Mouse (Mus musculus) CH12.LX (cell line): ENCODE measurements around the gene Ugt1a8. TPM values are rescaled to one million over a fixed set of nuclear protein-coding genes. Genes with fewer than 3 reads are reported as not detected.

Experiments
- DNase-seq: peaks from one replicate; pipeline ENCODE4 v3.0.0-alpha.2; 2013; ENCODE audit errors: extremely low read depth
- H3K27ac ChIP-seq: 2 replicates; pipeline ENCODE4 v1.5.1; 2012; ENCODE audit warnings: low read depth, mild to moderate bottlenecking, control low read depth, moderate library complexity; ENCODE audit not compliant: insufficient read depth
- H3K27me3 ChIP-seq: replicated peaks from 2 replicates; pipeline ENCODE3; 2012; ENCODE audit warnings: inconsistent platforms
- H3K36me3 ChIP-seq, 2 experiments: replicated peaks in 1 of 2; 2 replicates each; pipeline versions ENCODE3 to v1.6.1; 2012; ENCODE audit warnings: inconsistent platforms in 1 of 2, low read length in 1 of 2, mild to moderate bottlenecking in 1 of 2, mixed read lengths in 1 of 2, moderate library complexity in 1 of 2; ENCODE audit not compliant: control insufficient read depth in 1 of 2, insufficient read depth in 1 of 2
- H3K4me1 ChIP-seq, 2 experiments: 2 replicates each; pipeline ENCODE4 v1.6.1; 2012; ENCODE audit warnings: inconsistent platforms in 1 of 2, moderate library complexity in 1 of 2; ENCODE audit not compliant: insufficient read depth in 2 of 2, control insufficient read depth in 1 of 2
- H3K4me2 ChIP-seq: 2 replicates; pipeline ENCODE4 v1.6.1; 2012; ENCODE audit warnings: low read depth, mild to moderate bottlenecking, control low read depth; ENCODE audit not compliant: poor library complexity, insufficient read depth, severe bottlenecking
- H3K4me3 ChIP-seq, 3 experiments: fragments of 150-350 bp in 1 of 3; sonication (generic) in 1 of 3; replicated peaks in 1 of 3; 2 replicates each; pipeline versions ENCODE3 to v1.5.1; 2011 to 2012; ENCODE audit warnings: low read depth in 2 of 3, low read length in 2 of 3, mild to moderate bottlenecking in 2 of 3, moderate library complexity in 2 of 3, control low read depth in 1 of 3, improper control_type of control experiment in 1 of 3, inconsistent platforms in 1 of 3, mixed read lengths in 1 of 3; ENCODE audit not compliant: poor library complexity in 1 of 3
- H3K79me2 ChIP-seq: replicated peaks from 2 replicates; pipeline ENCODE4 v1.6.1; 2012; ENCODE audit warnings: mild to moderate bottlenecking, moderate library complexity; ENCODE audit not compliant: control insufficient read depth, poor library complexity, insufficient read depth, severe bottlenecking; ENCODE audit errors: extremely low read depth
- H3K9ac ChIP-seq: 2 replicates; pipeline ENCODE4 v1.6.1; 2012; ENCODE audit warnings: low read depth, mild to moderate bottlenecking, control low read depth, moderate library complexity; ENCODE audit not compliant: insufficient read depth
- H3K9me3 ChIP-seq: replicated peaks from 2 replicates; pipeline ENCODE3; 2012; ENCODE audit warnings: low read length, inconsistent platforms, mixed read lengths
- CHD1 ChIP-seq: IDR thresholded peaks from 2 replicates; pipeline ENCODE4 v1.6.1; 2012; ENCODE audit warnings: low read depth, low read length, improper control_type of control experiment, inconsistent platforms
- CHD2 ChIP-seq: IDR thresholded peaks from 2 replicates; pipeline ENCODE4 v1.6.1; 2011; ENCODE audit warnings: low read length, improper control_type of control experiment
- E2F4 ChIP-seq: IDR thresholded peaks from 2 replicates; pipeline ENCODE4 v1.6.1; 2011; ENCODE audit warnings: low read depth, low read length, improper control_type of control experiment; ENCODE audit not compliant: insufficient replicate concordance
- ELF1 ChIP-seq: IDR thresholded peaks from 2 replicates; pipeline ENCODE4 v1.6.1; 2014; ENCODE audit warnings: low read depth, mild to moderate bottlenecking, inconsistent platforms, low read length, improper control_type of control experiment
- EP300 ChIP-seq: IDR thresholded peaks from 2 replicates; pipeline ENCODE4 v1.6.1; 2011; ENCODE audit warnings: low read length, improper control_type of control experiment
- ETS1 ChIP-seq: conservative IDR thresholded peaks from 2 replicates; pipeline ENCODE4 v1.6.1; 2012; ENCODE audit warnings: low read depth, mild to moderate bottlenecking, inconsistent platforms, low read length, improper control_type of control experiment, moderate library complexity
- GABPA ChIP-seq: IDR thresholded peaks from 2 replicates; pipeline ENCODE4 v1.6.1; 2012; ENCODE audit warnings: low read depth, low read length, improper control_type of control experiment, inconsistent platforms; ENCODE audit not compliant: insufficient replicate concordance
- KAT2A ChIP-seq: IDR thresholded peaks from 2 replicates; pipeline ENCODE4 v1.6.1; 2012; ENCODE audit warnings: low read length, improper control_type of control experiment, inconsistent platforms; ENCODE audit not compliant: insufficient replicate concordance
- MAX ChIP-seq: IDR thresholded peaks from 2 replicates; pipeline ENCODE4 v1.6.1; 2011; ENCODE audit warnings: low read length, improper control_type of control experiment
- MXI1 ChIP-seq: IDR thresholded peaks from 2 replicates; pipeline ENCODE4 v1.6.1; 2011; ENCODE audit warnings: mild to moderate bottlenecking, low read depth, low read length, improper control_type of control experiment
- NRF1 ChIP-seq: IDR thresholded peaks from 2 replicates; pipeline ENCODE4 v1.6.1; 2014; ENCODE audit warnings: low read depth, mild to moderate bottlenecking, inconsistent platforms, low read length, improper control_type of control experiment, moderate library complexity
- PAX5 ChIP-seq: IDR thresholded peaks from 2 replicates; pipeline ENCODE4 v1.6.1; 2012; ENCODE audit warnings: low read length, inconsistent platforms, mixed read lengths
- POLR2A ChIP-seq: IDR thresholded peaks from 2 replicates; pipeline ENCODE4 v1.6.1; 2011; ENCODE audit warnings: low read depth, mild to moderate bottlenecking, improper control_type of control experiment, low read length
- POLR2AphosphoS2 ChIP-seq: IDR thresholded peaks from 2 replicates; pipeline ENCODE4 v1.6.1; 2011; ENCODE audit warnings: low read depth, low read length, improper control_type of control experiment
- RAD21 ChIP-seq: IDR thresholded peaks from 2 replicates; pipeline ENCODE4 v1.6.1; 2011; ENCODE audit warnings: low read depth, mild to moderate bottlenecking, low read length, improper control_type of control experiment, moderate library complexity
- RCOR1 ChIP-seq: conservative IDR thresholded peaks from 2 replicates; pipeline ENCODE4 v1.6.1; 2012; ENCODE audit warnings: low read depth, mild to moderate bottlenecking, inconsistent platforms, low read length, improper control_type of control experiment
- SIN3A ChIP-seq: IDR thresholded peaks from 2 replicates; pipeline ENCODE4 v1.6.1; 2012; ENCODE audit warnings: low read length, improper control_type of control experiment, inconsistent platforms
- TBP ChIP-seq: conservative IDR thresholded peaks from 2 replicates; pipeline ENCODE4 v1.6.1; 2011; ENCODE audit warnings: low read depth, low read length, improper control_type of control experiment
- UBTF ChIP-seq: IDR thresholded peaks from 2 replicates; pipeline ENCODE4 v1.6.1; 2012; ENCODE audit warnings: low read depth, mild to moderate bottlenecking, inconsistent platforms, low read length, improper control_type of control experiment, moderate library complexity
- USF1 ChIP-seq: IDR thresholded peaks from 2 replicates; pipeline ENCODE4 v1.6.1; 2014; ENCODE audit warnings: low read depth, mild to moderate bottlenecking, inconsistent platforms, low read length, improper control_type of control experiment
- ZKSCAN1 ChIP-seq: IDR thresholded peaks from 2 replicates; pipeline ENCODE4 v1.6.1; 2012; ENCODE audit warnings: low read depth, inconsistent platforms, low read length, improper control_type of control experiment, borderline replicate concordance
- ZMIZ1 ChIP-seq: IDR thresholded peaks from 2 replicates; pipeline ENCODE4 v1.6.1; 2012; ENCODE audit warnings: low read depth, mild to moderate bottlenecking, inconsistent platforms, low read length, improper control_type of control experiment
- ZNF384 ChIP-seq: IDR thresholded peaks from 2 replicates; pipeline ENCODE4 v1.6.1; 2012; ENCODE audit warnings: low read depth, low read length, improper control_type of control experiment, inconsistent platforms
- dilution Hi-C: fragments of 300-500 bp; cut with MboI; formaldehyde crosslinking; loops from 2 replicates; pipeline ENCODE4 v1.14.3; 2020; ENCODE audit warnings: low sequenced_read_pairs; ENCODE audit not compliant: extremely low pct_unique_long_range_greater_than_20kb, extremely low pct_ligation_motif_present
- in situ Hi-C: fragments of 300-500 bp; cut with MboI; formaldehyde crosslinking; loops from 3 replicates; pipeline ENCODE4 v1.14.3; 2019; ENCODE audit warnings: low sequenced_read_pairs, low pct_ligation_motif_present, low pct_unique_long_range_greater_than_20kb, mixed read lengths
- polyA plus RNA-seq: library from polyadenylated mRNA; unstranded; fragments of >175 nt; gene quantifications from 2 replicates; pipeline ENCODE4 v1.2.1, GENCODE M21; 2012; ENCODE audit warnings: low read depth; ENCODE audit not compliant: insufficient read length
- total RNA-seq, 2 experiments: library from RNA; depleted of rRNA; stranded (reverse); fragments of 300-350 nt in 1 of 2; fragments of >200 nt in 1 of 2; gene quantifications; 2 replicates each; pipeline ENCODE4 v1.2.3; 2012 to 2014

Gene Ugt1a8
- total and polyA plus RNA-seq, 3 experiments = not detected

GRCm38 (mm10) chr1:88260604-88261377 is 173.2 kb downstream of the Ugt1a8 start:
- H3K27me3 ChIP-seq = no peaks in the 10 kb centered on the region
- in situ Hi-C loops (no loop called here), dilution Hi-C loops (no loop called here)
- H3K79me2 ChIP-seq = no peaks in the 10 kb centered on the region
- H3K4me1 ChIP-seq = peaks cover 2 to 29% of the 10 kb centered on the region in 2 experiments; a peak in 3 of 4 replicates
- no peak overlapping the region for H3K4me2 ChIP-seq
- H3K4me3 ChIP-seq = no peak overlapping the region
- TF ChIP-seq ZMIZ1 = 0 out of 2 replicates have a peak, but pooled peaks have one; percentile 64
- peak; percentile 3; the same call in 1 of the 2 replicates for TF ChIP-seq POLR2A
- TF ChIP-seq PAX5 = no peak
- TF ChIP-seq KAT2A = no peak
- H3K9ac ChIP-seq = no peak overlapping the region
- DNase-seq = no peak
- H3K27ac ChIP-seq = no peak overlapping the region
- H3K9me3 ChIP-seq = peaks cover 29% of the 10 kb centered on the region
- peaks cover 32 to 60% of the 10 kb centered on the region in 2 experiments for H3K36me3 ChIP-seq

- Histone ChIP-seq H3K27ac (no peak overlapping the region), H3K4me2 (no peak overlapping the region), H3K27me3 (no peaks in the 10 kb centered on the region), H3K9ac (no peak overlapping the region), H3K9me3 (peaks cover 23% of the 10 kb centered on the region), H3K4me1 (peaks cover 2 to 29% of the 10 kb centered on the region in 2 experiments; a peak in 3 of 4 replicates), H3K36me3 (peaks cover 40 to 69% of the 10 kb centered on the region in 2 experiments), H3K79me2 (no peaks in the 10 kb centered on the region), H3K4me3 (no peak overlapping the region)
- in situ Hi-C loops (no loop called here), dilution Hi-C loops (no loop called here)
- DNase-seq = no peak
- no peak for TF ChIP-seq TBP
- peak; percentile 74 for TF ChIP-seq ZMIZ1
- 0 out of 2 replicates have a peak, but pooled peaks have one; percentile 22 for TF ChIP-seq SIN3A
- TF ChIP-seq MXI1 = no peak
- no peak for TF ChIP-seq RCOR1
- TF ChIP-seq KAT2A = 0 out of 2 replicates have a peak, but pooled peaks have one; percentile 22
- TF ChIP-seq CHD2 = 0 out of 2 replicates have a peak, but pooled peaks have one; percentile 23
- no peak for TF ChIP-seq MAX
These were observed 174.1 kb downstream of the Ugt1a8 start for GRCm38 (mm10) chr1:88261706-88262105.

- in situ Hi-C loops = no loop called here
- no peaks in the 10 kb centered on the region for H3K27me3 ChIP-seq
- dilution Hi-C loops = no loop called here
- no peaks in the 10 kb centered on the region for H3K79me2 ChIP-seq
- H3K9ac ChIP-seq = no peak overlapping the region
- H3K36me3 ChIP-seq = peaks cover 44 to 75% of the 10 kb centered on the region in 2 experiments
- H3K27ac ChIP-seq = no peak overlapping the region
- H3K4me1 ChIP-seq = peaks cover 2 to 29% of the 10 kb centered on the region in 2 experiments; a peak in 3 of 4 replicates
- no peak overlapping the region for H3K4me3 ChIP-seq
- DNase-seq = no peak
- peaks cover 20% of the 10 kb centered on the region for H3K9me3 ChIP-seq
- no peak overlapping the region for H3K4me2 ChIP-seq
- TF ChIP-seq POLR2AphosphoS2 (peak; percentile 73; the same call in 1 of the 2 replicates), EP300 (no peak), USF1 (no peak), POLR2A (peak; percentile 17), ZKSCAN1 (no peak), UBTF (no peak), CHD2 (0 out of 2 replicates have a peak, but pooled peaks have one; percentile 20), MAX (no peak), NRF1 (no peak), PAX5 (no peak), ZNF384 (no peak), KAT2A (0 out of 2 replicates have a peak, but pooled peaks have one; percentile 14), CHD1 (no peak), TBP (no peak), RAD21 (no peak), E2F4 (no peak), GABPA (no peak), ELF1 (no peak), ETS1 (no peak)
These were observed 174.6 kb downstream of the Ugt1a8 start for GRCm38 (mm10) chr1:88262255-88262654.
